Mouse (Mus musculus) heart, postnatal 0 days (tissue): ENCODE measurements around the gene Lrp5.

Experiments used
- CTCF ChIP-seq: IDR thresholded peaks from 2 replicates; pipeline ENCODE4 v1.5.1; 2016; ENCODE audit warnings: antibody characterized with exemption, control low read depth, low read depth
- EP300 ChIP-seq: IDR thresholded peaks from 2 replicates; pipeline ENCODE4 v1.6.1; 2016; ENCODE audit warnings: antibody characterized with exemption, low read depth

GRCm38 (mm10) chr19:3575276-3575631 lies 111.1 kb downstream of the Lrp5 start:
- TF ChIP-seq CTCF (no peak), EP300 (no peak)
